Mouse (Mus musculus) liver, adult 2 months (tissue): Measurements from ENCODE around the gene Nbas. TPM values are rescaled to one million over a fixed set of nuclear protein-coding genes. Genes with fewer than 3 reads are reported as not detected.

Experiments
- DNase-seq: peaks from one replicate; pipeline ENCODE4 v3.0.0-alpha.2; 2011; ENCODE audit warnings: low read depth, low spot score; ENCODE audit errors: extremely low read depth
- H3K27ac ChIP-seq: fragments of 200-500 bp; replicated peaks from 2 replicates; pipeline ENCODE4 v1.5.1; 2012; ENCODE audit warnings: low read depth, mild to moderate bottlenecking, control low read depth, inconsistent platforms, low read length; ENCODE audit not compliant: insufficient read depth
- H3K27me3 ChIP-seq: fragments of 200-500 bp; 2 replicates; pipeline ENCODE4 v1.6.1; 2012; ENCODE audit warnings: mild to moderate bottlenecking, moderate library complexity, low read length, inconsistent platforms; ENCODE audit not compliant: control insufficient read depth, insufficient read depth
- H3K36me3 ChIP-seq: fragments of 200-500 bp; 2 replicates; pipeline ENCODE4 v1.6.1; 2012; ENCODE audit warnings: low read length, inconsistent platforms; ENCODE audit not compliant: control insufficient read depth, insufficient read depth
- H3K4me1 ChIP-seq: fragments of 200-500 bp; 2 replicates; pipeline ENCODE4 v1.6.1; 2011; ENCODE audit warnings: low read length; ENCODE audit not compliant: control insufficient read depth, insufficient read depth
- H3K4me3 ChIP-seq: fragments of 200-500 bp; 2 replicates; pipeline ENCODE4 v1.5.1; 2011; ENCODE audit warnings: low read depth, mild to moderate bottlenecking, control low read depth, low read length, moderate library complexity; ENCODE audit not compliant: insufficient read depth
- H3K79me2 ChIP-seq: fragments of 200-500 bp; 2 replicates; pipeline ENCODE4 v1.6.1; 2012; ENCODE audit warnings: inconsistent platforms, mild to moderate bottlenecking, low read length, moderate library complexity; ENCODE audit not compliant: control insufficient read depth, insufficient read depth
- H3K9ac ChIP-seq: fragments of 200-500 bp; 2 replicates; pipeline ENCODE4 v1.6.1; 2012; ENCODE audit warnings: low read depth, mild to moderate bottlenecking, control low read depth, inconsistent platforms, low read length
- CTCF ChIP-seq: fragments of 200-500 bp; IDR thresholded peaks from 2 replicates; pipeline ENCODE4 v1.5.1; 2011; ENCODE audit warnings: low read depth, low read length, control low read depth
- POLR2A ChIP-seq: fragments of 200-500 bp; IDR thresholded peaks from 2 replicates; pipeline ENCODE4 v1.6.1; 2011; ENCODE audit warnings: low read length, control low read depth; ENCODE audit not compliant: insufficient read depth; ENCODE audit errors: extremely low read depth
- WGBS: fragments of 180-500 bp; shearing (Covaris S2); methylation state at CpG from one replicate; pipeline ENCODE4 v1.1.7; 2018; 5-methylcytosine and 5-hydroxymethylcytosine counted together
- polyA plus RNA-seq: library from polyadenylated mRNA; depleted of rRNA; stranded (reverse); fragments of >200 nt; gene quantifications from 2 replicates; pipeline ENCODE4 v1.2.3, GENCODE M21; 2012
- total RNA-seq: library from RNA; depleted of rRNA; stranded (reverse); fragments of >200 nt; gene quantifications from 2 replicates; pipeline ENCODE4 v1.2.3, GENCODE M21; 2014

Gene Nbas
- total and polyA plus RNA-seq, 2 experiments = 10.7 to 21.8 TPM

- no peaks in the 10 kb centered on the region for H3K4me1 ChIP-seq
- no peaks in the 10 kb centered on the region for H3K79me2 ChIP-seq
- TF ChIP-seq CTCF = no peak
- TF ChIP-seq POLR2A = no peak
- H3K9ac ChIP-seq = no peak overlapping the region
- no peak overlapping the region for H3K4me3 ChIP-seq
- 86% methylated on average over 2 of the region's 2 CpGs for WGBS
- peaks cover 29% of the 10 kb centered on the region for H3K36me3 ChIP-seq
- DNase-seq = no peak
- no peak overlapping the region for H3K27ac ChIP-seq
- H3K27me3 ChIP-seq = no peaks in the 10 kb centered on the region
Measured at GRCm38 (mm10) chr12:13564330-13564729, 295.4 kb downstream of the Nbas start.

- no peak overlapping the region for H3K27ac ChIP-seq
- no peaks in the 10 kb centered on the region for H3K4me1 ChIP-seq
- WGBS = 92% methylated on average over 7 of the region's 7 CpGs
- no peak overlapping the region for H3K9ac ChIP-seq
- H3K27me3 ChIP-seq = no peaks in the 10 kb centered on the region
- TF ChIP-seq POLR2A (no peak), CTCF (no peak)
- no peak overlapping the region for H3K4me3 ChIP-seq
- no peaks in the 10 kb centered on the region for H3K79me2 ChIP-seq
- DNase-seq = no peak
- H3K36me3 ChIP-seq = peaks cover 15% of the 10 kb centered on the region; the same call in 1 of the 2 replicates
Measured at GRCm38 (mm10) chr12:13566421-13566820, 297.5 kb downstream of the Nbas start.

- 0 out of 2 replicates have a peak, but pooled peaks cover 1% of the 10 kb centered on the region for H3K36me3 ChIP-seq
- 91% methylated on average over 4 of the region's 4 CpGs for WGBS
- H3K4me1 ChIP-seq = no peaks in the 10 kb centered on the region; the same call in 1 of the 2 replicates
- H3K79me2 ChIP-seq = no peaks in the 10 kb centered on the region
- no peak overlapping the region for H3K27ac ChIP-seq
- DNase-seq = no peak
- H3K9ac ChIP-seq = no peak overlapping the region
- H3K27me3 ChIP-seq = no peaks in the 10 kb centered on the region
- TF ChIP-seq CTCF (no peak), POLR2A (no peak)
- H3K4me3 ChIP-seq = no peak overlapping the region
Measured at GRCm38 (mm10) chr12:13575158-13575557, 306.2 kb downstream of the Nbas start.

GRCm38 (mm10) chr12:13575605-13576600, 307.0 kb downstream of the Nbas start:
- Histone ChIP-seq H3K27me3 (no peaks in the 10 kb centered on the region), H3K9ac (no peak overlapping the region), H3K27ac (no peak overlapping the region), H3K79me2 (no peaks in the 10 kb centered on the region), H3K4me3 (no peak overlapping the region), H3K4me1 (no peaks in the 10 kb centered on the region; the same call in 1 of the 2 replicates), H3K36me3 (0 out of 2 replicates have a peak, but pooled peaks cover 1% of the 10 kb centered on the region)
- 93% methylated on average over 5 of the region's 5 CpGs for WGBS
- DNase-seq = no peak
- no peak for TF ChIP-seq POLR2A
- no peak for TF ChIP-seq CTCF

GRCm38 (mm10) chr12:13576761-13577160, 307.8 kb downstream of the Nbas start:
- Histone ChIP-seq H3K27me3 (no peaks in the 10 kb centered on the region), H3K4me1 (no peaks in the 10 kb centered on the region; the same call in 1 of the 2 replicates), H3K9ac (no peak overlapping the region), H3K79me2 (no peaks in the 10 kb centered on the region), H3K27ac (no peak overlapping the region), H3K36me3 (peaks cover 4% of the 10 kb centered on the region; the same call in 1 of the 2 replicates), H3K4me3 (no peak overlapping the region)
- TF ChIP-seq CTCF (no peak), POLR2A (no peak)
- 44% methylated on average over 4 of the region's 4 CpGs for WGBS
- no peak for DNase-seq
